Mouse (Mus musculus) layer of hippocampus, postnatal 10 days (tissue): ENCODE data around the gene 0610030E20Rik. TPM values are rescaled to one million over a fixed set of nuclear protein-coding genes. Genes with fewer than 3 reads are reported as not detected.

ENCODE experiments used
- DNase-seq, 2 experiments: peaks; one replicate each; pipeline ENCODE4 v3.0.0; 2021; ENCODE audit warnings: low spot score in 2 of 2
- total RNA-seq, 2 experiments: library from RNA; stranded (reverse); gene quantifications; 2 replicates each; pipeline ENCODE4 v1.2.3; 2021

Gene 0610030E20Rik
- total RNA-seq, 2 experiments from 2014 or later, result 13.3 to 15.9 TPM

DNA sequence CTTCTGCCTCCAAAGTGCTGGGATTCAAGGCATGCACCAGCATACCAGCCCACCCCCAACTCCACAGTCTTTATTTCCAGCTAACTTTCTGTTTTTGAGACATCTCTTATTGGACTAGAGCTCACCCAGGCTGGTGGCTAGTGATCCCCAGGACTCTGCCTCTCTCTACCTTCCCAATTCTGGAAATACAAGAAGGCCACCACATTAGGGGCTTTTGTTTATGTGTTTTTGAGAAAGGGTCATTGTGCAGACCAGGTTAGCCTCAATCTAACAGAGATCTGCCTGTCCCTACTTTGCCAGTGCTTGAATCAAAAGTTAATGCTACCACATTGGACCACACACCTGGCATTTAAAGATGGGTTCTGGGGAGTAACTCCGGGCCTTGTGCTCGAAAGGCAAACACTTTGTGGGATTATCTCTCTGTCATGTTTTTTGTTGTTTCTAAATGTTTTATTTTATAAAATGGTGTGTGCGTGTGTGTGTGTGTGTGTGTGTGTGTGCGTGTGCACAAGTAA is 20.4 kb downstream of the 0610030E20Rik start:
- no peak for DNase-seq

DNA sequence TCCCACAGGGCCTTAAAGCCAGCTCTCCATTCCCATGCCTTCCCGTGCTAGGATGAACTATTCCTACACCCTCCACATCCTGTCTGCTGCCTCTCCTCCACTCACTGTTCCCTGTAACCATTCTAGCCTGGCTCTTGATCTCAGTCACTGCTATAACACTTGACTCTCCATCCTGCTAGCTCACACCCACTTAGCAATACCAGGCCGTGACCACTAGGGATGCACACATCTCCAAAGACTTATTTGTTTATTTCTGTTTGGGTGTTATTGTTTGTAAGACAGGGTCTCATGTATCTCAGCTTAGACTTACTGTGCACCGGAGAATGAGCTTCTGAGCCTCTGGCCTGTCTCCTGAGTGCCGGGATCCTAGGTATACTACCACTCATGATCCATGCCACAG is 22.4 kb downstream of the 0610030E20Rik start:
- DNase-seq, result no peak

DNA sequence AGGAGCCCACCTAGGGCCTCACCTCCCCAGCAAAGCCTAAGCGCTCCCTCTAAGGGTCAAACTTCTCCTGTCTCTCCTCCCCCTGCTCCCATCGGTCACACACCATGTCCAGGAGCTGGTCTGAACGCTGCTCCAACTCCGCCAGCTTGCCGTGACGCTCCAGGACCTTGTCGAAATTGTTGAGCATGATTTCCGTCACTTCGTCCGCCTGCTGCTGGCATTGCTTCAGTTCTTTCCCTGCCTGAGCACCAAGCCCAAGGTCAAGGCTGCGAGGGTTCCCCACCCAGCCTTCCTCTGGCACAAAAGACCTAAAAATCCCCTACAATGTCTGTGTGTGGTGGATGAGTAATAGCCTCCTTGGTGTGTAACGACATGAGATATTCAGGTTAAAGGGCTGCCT is 23.0 kb downstream of the 0610030E20Rik start:
- no peak for DNase-seq

DNA sequence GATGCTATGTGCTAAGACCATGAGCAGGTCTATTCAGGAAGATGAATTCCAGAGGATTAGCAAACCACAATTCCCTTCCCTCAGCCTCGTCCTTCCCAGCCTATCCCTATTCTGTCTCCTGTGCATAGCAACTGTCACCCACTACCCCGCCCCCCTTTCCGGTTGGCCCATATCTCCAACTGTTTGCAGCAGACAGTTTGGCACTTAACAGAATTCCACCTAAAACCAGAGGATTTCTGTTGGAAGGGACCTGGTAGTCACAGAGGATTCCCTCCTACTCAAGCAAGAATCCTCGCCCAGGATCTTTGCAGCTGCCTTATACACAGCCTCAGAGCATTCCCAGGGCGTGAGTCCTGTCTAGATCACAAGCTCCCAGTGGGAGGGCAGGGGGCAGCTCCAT is 24.0 kb downstream of the 0610030E20Rik start:
- peak in 1 of 2 experiments; percentile 40 for DNase-seq

DNA sequence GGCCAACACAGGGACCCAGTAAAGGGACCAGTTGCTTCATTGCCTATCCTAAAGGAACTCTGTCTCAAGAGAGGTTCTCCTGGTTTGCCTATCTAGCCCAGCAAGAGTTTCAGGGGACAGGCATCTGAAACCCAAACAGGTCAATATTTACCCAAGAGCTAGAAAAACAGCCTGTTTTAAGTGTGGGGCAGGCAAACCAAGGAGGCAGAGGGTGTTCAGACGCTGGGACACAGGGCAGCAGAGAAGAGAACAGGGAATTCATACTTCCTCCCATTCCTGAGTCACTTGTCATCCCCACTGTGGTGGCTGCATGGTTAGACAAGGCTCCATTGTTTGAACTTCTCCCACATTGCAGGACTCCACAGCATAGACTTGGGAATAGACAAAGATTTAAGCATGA is 24.5 kb downstream of the 0610030E20Rik start:
- no peak for DNase-seq

DNA sequence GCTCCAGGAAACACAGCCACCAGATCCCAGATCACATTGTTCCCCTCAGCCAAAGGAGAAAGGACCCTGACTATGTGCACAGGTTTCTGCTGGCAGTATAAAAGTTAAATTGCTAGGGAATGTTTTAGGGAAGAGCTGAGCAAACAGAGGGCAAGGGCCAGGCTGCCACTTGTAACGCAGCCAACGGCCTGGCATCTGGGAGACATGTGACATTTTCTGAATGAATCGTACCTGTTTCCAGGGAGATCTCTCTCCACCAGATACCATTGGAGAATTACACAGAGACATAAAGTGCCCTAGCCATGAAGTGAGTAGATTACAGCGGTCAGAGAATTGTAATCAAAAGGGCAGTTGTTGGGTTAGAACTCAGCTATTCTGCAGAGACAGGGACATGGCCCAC is 26.1 kb downstream of the 0610030E20Rik start:
- no peak for DNase-seq

DNA sequence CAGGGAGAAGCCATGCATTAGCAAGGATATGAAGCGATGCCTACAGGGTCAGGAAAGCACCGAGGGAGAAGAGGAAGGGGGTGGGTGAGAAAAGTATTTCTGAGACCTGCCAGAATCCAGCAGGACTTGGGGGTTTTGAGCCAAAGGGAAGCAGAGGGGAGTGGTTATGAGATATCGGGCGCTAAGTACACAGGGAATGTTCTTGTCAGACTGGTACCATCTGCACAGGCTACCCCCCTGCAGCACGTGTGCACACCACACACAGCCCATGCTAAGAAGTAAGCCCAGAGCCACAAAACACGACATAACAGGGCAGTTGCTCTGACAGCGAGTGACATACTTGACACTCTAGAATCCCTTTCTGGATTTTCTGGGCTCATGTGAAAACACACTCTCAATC is 27.1 kb downstream of the 0610030E20Rik start:
- no peak for DNase-seq

DNA sequence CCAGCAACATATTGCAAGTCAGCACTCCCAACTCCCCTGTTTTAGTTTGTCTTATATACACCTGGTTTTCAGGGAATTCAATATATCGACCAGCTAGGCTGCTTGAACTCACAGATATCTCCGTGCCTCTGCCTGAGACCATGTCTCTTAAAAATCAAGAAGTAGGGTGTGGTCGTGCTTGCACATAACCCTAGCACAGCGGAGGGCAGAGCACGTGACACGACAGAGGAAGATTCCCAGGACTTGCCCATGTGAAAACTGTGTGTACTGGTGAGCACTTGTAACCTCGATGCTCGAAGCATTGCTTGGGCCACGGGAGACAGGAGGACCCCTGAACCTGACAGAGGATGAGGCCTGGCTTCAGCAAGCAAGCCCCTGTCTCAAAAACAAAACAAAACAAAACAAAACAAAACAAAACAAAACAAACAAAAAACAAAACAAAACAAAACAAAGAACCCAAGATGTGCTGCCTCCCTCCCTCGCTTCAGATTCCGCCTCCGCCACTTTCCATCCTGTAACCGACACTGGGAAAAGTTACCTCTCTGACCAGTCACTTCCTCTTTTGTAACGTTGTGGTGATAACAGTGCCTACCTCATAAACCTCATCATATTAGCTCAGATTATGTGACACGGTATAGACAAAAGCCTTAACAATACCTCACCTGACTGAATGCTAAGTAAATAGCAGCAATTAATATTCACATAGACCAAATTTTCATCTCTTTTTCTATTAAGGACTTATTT is 27.9 kb downstream of the 0610030E20Rik start:
- no peak for DNase-seq

DNA sequence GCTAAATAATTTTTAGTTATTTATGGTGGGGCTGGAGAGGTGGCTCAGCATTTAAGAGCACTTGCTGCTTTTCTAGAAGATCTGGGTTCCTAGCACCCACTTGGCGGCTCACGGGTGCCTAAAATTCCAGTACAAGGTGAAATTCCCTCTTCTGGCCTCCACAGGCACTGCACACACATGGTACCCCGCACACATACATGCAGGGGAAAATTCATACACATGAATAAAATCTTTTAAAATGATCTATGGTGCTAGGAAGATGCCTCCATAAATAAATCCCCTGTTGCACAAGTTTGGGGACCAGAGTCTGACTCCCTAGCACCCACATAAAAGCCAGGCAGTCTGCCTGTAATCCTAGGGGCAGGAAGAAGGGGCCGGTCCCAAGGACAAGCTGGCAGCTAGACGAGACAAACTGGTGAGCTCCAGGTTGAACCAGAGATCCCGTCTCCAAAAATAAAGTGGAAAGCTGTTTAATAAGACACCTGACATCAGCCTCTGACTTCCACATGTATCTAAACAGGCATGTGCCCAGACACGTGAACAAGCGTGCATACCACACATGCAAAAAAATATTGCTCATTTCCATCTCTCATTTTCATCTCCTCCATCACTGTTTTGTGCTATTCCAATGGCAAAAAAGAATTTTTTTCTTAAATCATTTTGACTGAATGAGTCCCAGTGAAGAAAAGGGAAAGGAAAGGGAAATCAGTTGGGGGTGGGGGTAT is 31.6 kb downstream of the 0610030E20Rik start:
- no peak for DNase-seq

DNA sequence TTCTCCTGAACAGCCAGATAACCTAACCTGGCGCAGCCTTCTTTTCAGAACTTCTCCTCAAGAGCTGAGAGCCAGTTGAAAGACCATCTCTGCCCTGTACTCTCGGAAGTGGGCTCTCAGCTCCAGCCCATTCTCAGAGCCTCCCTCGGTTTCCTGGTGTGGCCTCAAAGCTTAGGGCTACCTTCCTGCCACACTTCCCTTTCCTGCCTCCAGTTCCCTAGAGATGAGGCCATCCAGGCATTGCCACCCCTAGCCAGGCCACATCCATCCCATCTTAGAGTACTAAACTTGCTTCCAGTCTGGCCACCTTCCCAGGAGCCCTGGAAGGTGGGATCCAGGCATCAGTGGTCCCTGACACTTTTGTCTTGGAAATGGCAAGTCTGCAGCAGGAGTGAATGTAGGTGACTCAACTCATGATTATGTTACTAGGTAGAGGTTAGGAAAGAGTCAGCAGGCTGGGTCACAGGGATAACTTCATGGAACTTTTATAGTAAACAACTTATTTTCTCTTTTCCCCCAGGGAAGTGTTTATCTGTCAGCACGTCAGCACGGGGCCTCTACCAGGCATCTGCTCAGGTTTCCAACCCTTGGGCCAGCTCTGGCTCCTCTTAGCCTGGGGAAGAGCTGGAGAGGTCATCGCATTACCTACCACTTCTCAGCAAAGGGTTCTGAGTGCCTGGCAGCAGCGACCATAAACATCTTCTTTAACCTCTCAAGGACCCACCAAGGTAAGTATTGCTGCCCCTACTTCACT is 32.4 kb downstream of the 0610030E20Rik start:
- no peak for DNase-seq

DNA sequence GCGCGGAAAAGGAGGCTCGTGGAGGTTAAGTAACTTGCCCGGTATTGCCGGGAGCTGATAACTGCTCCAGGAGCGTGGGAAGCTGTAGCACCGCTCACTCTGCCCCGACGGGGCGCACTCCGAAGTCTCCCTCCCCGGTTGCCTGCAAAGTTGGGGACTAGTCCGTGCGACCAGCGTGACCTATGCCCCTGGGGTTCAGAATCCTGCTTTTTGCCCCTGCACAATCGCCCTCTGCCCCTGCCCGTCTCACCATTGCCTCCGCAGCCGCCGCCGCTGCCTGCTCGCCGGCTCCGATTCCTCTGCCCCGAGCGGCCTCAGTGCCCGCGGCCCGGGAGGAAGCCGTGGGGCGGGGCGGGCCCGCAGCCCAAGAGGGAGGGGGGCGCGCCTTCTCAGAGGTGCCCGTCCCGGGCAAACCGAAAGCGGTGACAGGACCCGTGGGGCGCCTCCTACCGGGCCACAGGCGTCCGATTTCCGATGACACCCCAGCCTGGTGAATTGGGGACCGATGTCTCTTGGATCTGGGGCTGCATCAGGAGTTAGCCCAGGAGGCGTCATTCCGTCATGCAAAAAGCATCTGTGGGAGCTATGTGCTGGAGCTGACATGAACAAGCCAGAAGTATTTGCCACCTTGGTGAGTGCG is 33.1 kb downstream of the 0610030E20Rik start, which contains the start of gene Vamp5:
Vamp5 (minus strand) TSS at position 338 of the 640 bp plus-strand sequence.
- peak in 1 of 2 experiments; percentile 68 for DNase-seq

DNA sequence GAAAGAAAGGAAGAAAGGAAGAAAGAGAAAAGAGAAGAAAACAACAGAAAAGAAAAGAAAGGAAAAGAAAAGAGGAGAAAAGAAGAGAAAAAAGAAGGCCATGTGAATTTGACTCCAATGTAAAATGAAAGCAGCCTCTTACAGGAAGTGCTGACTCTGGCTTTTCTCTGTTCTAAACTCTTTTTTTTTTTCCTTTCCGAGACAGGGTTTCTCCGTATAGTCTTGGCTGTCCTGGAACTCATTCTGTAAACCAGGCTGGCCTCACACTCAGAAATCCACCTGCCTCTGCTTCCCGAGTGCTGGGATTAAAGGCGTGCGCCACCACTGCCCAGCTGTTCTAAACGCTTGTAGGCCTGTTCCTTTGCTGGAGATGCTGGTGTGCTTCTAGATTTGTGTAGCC is 35.4 kb downstream of the 0610030E20Rik start:
- DNase-seq, result no peak

DNA sequence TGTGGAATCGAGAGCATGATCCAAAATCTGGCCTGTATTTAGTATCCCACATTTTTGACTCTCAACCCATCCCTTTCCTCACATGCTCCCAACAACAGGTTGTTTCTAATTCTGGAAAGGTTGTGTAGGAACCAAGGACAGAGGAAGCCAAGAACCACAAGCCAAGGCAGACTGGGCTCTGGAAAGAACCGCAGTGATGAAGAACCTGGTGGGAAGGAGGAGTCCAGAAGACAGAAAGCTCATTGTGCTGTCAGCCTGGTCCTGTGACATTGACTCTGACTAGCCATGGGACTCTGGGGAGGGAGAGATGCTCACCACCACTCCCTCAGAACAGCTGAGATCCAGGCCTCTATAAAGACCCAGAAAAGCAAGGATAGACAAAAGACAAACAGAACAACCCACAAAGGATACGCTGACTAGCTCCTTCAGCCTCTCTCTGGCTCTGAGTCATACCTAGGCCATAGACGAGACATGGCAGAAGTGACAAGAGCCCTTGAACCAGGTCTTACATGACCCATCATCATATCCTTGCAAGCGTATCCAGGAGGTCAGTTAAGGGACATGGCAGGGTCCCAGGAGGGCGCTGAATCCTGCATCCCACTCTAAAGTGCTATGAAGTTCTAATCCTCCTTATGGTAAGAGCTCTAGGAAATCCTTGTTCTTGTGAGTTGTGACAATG is 36.2 kb downstream of the 0610030E20Rik start:
- no peak for DNase-seq

DNA sequence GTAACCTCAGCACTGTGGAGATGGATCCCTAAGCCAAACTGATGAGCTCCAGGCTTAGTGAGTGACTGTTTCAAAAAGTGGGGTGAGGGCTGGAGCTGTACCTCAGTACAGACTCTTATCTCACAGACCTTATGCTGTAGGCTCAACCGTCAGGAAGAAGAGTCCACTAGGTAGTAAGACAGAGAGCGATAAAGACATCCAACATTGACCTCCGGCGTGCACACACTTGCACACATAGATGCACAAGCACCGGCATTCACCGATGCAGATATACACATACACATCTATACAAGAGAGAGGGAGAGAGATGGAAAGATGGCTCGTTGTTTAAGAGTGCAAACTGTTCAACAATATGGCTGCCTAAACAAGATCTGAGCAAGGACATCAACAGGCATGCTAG is 36.8 kb downstream of the 0610030E20Rik start:
- no peak for DNase-seq

DNA sequence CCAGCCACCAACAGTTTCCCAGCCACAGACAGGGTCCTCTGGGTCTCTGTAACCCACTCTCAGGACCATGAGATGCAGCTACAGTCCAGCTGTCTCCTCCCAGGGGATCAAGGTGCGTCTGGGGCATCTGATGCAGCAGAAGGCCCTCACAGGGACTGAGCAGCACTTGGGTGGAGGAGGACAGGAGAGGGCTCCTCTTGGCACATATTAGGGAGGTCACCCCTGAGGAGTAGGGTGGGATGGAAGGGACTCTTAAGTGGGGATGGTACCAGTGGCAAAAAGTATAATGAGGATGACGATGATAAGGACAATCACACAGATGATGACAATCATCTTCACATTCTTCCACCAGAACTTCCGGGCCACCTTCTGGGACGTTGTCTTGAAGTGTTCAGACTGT is 38.1 kb downstream of the 0610030E20Rik start:
- no peak for DNase-seq

DNA sequence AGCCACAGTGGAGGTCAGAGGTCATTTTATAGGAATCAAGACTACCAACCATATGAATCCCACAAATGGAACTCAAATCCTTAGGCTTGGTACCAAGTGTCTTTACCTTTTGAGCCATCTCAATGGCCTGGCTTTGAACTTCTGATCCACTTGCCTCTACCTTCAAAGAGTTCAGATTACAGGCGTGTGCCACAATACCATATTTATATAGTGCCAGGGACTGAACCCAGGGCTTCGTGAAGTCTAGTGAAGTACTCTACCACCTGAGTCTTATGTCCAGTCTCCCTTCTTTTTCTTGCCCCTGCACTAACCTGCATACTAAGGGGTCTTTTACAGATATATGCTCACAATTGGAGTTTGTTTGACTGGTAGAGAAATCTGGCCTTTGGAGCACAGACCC is 39.4 kb downstream of the 0610030E20Rik start:
- DNase-seq, result no peak

DNA sequence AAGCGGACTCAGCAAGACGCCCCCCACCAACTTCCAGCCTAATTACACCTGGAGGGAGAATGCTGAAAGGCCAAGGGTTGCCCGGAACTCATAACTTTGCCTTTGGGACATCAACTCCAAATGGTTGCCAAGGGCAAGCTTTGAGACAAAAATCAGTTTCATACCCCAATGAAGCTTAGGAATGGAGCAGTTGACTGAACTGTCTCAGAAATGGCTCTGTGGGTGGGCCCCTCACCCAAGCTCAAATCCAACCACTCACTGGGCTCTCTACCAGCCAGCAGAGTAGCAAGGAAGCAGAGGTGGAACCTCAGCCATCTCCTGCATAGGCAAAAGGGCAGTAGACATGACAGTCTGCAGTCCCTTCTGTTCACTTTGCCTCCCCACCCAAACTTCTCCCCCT is 40.7 kb downstream of the 0610030E20Rik start:
- DNase-seq, result no peak

DNA sequence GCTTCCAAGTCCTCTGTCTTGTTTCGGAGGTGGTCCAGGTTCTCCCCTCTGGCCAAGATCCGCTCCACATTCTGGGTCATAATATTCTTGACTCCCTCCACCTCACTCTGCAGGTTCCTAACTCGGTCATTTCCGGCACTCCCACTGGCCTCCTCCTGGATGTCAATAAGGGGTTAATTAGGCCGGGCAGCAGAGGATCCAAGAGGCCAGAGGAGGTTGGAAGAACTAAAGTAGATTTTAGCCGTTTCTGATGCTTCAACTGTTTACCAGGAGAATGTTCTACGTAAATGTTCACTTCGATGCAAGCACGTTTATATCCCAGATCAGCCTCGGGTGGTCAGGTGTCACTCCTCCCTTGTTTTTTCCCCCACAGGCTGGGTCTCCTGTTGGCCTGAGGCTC is 41.1 kb downstream of the 0610030E20Rik start:
- no peak for DNase-seq

DNA sequence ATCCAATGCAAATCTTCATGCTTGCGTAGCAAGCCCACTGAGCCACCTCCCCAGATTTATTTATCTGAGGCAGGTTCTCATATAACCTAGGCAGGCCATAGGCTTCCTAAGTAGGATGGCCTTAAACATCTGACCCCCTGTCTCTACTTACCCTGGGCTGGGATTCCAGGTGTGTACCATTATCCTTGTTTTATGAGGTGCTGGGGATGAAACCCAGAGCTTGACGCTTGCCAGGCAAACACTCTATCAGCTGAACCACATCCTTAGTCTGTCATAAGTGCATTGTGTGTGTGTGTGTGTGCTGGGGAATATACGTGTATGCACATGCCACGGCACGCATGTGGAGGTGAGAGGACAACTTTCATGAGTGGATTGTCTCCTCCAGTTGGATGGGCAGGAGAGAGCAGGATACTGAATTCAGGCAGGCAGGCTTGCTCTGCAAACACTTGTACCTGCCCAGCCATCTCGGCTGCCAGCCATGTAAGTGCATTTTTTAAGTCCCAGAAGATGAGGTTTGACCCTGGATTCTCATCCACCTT is 41.7 kb downstream of the 0610030E20Rik start:
- no peak for DNase-seq

DNA sequence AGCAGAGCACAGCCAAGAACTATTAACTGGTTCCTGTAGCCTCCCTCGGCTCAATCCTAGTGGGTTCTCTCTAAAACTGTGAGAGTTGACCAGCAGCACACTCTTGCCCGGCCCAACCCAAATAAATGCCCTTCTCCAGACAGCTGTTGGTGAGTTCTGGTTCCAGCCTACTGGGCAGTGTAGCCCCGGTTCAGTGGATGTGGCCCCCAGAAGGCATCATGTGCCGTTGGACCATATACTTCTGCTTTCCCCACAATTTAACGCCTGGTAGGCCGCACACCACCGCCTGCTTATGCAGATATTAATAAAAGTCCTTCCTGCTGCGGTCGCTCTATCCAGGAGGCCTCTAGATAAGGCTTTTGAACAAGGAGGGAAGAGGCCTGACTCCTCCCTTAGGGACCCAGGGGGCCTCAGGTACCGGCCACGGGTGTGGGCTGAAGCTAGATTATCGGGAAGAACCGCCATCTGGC is 42.4 kb downstream of the 0610030E20Rik start:
- DNase-seq, result peak in 1 of 2 experiments; percentile 23
